Mouse (Mus musculus) lung, postnatal 0 days (tissue): Measurements from ENCODE around the gene Styx. TPM values are rescaled to one million over a fixed set of nuclear protein-coding genes. Genes with fewer than 3 reads are reported as not detected.
A peak's percentile ranks its signal among the peaks of the same experiment; 100 is the strongest.

ENCODE experiments used
- ATAC-seq: fragments of 200-750 bp; cut with Nextera tagmentation; 2 replicates; pipeline ENCODE4 v1.8.0; 2017; ENCODE audit warnings: moderate library complexity
- DNase-seq: peaks from one replicate; pipeline ENCODE4 v3.0.0-alpha.2; 2016; ENCODE audit warnings: low spot score
- H3K27ac ChIP-seq: fragments of 300-500 bp; sonication (generic); 2 replicates; pipeline ENCODE4 v1.5.1; 2014; ENCODE audit warnings: antibody characterized with exemption, mild to moderate bottlenecking, low read length, mixed read lengths
- H3K27me3 ChIP-seq: fragments of 300-500 bp; sonication (generic); replicated peaks from 2 replicates; pipeline ENCODE4 v1.6.1; 2014; ENCODE audit warnings: low read length, mixed read lengths; ENCODE audit not compliant: insufficient read depth
- H3K36me3 ChIP-seq: fragments of 300-500 bp; sonication (generic); 2 replicates; pipeline ENCODE4 v1.6.1; 2014; ENCODE audit warnings: low read length, mixed read lengths; ENCODE audit not compliant: insufficient read depth
- H3K4me1 ChIP-seq: fragments of 300-500 bp; sonication (generic); 2 replicates; pipeline ENCODE4 v1.6.1; 2014; ENCODE audit warnings: antibody characterized with exemption, low read depth, low read length, mixed read lengths; ENCODE audit not compliant: insufficient read depth
- H3K4me2 ChIP-seq: fragments of 300-500 bp; sonication (generic); replicated peaks from 2 replicates; pipeline ENCODE4 v1.6.1; 2014; ENCODE audit warnings: low read depth, mild to moderate bottlenecking, low read length, moderate library complexity, mixed read lengths
- H3K4me3 ChIP-seq: fragments of 300-500 bp; sonication (generic); 2 replicates; pipeline ENCODE4 v1.5.1; 2014; ENCODE audit warnings: low read depth, low read length
- H3K9ac ChIP-seq: fragments of 300-500 bp; sonication (generic); replicated peaks from 2 replicates; pipeline ENCODE4 v1.6.1; 2014; ENCODE audit warnings: low read depth, mild to moderate bottlenecking
- H3K9me3 ChIP-seq: fragments of 300-500 bp; sonication (generic); 2 replicates; pipeline ENCODE4 v1.6.1; 2016; ENCODE audit warnings: low read length, mixed read lengths
- CTCF ChIP-seq: IDR thresholded peaks from 2 replicates; pipeline ENCODE4 v1.5.1; 2016; ENCODE audit warnings: antibody characterized with exemption, mild to moderate bottlenecking
- EP300 ChIP-seq: IDR thresholded peaks from 2 replicates; pipeline ENCODE4 v1.6.1; 2016; ENCODE audit warnings: antibody characterized with exemption, mild to moderate bottlenecking, control low read depth
- WGBS: fragments of 180-500 bp; shearing (Covaris S2); extraction: QIAGEN DNeasy Blood & Tissue Kit; methylation state at CpG from one replicate; pipeline ENCODE4 v1.1.7; 2014; 5-methylcytosine and 5-hydroxymethylcytosine counted together
- polyA plus RNA-seq: library from polyadenylated mRNA; unstranded; fragments of >200 nt; fragmentation: Nextera tagmentation; extraction: Ambion mirVana; gene quantifications from 2 replicates; pipeline ENCODE4 v1.2.1, GENCODE M21; 2015

Styx gene
- polyA plus RNA-seq, 1 experiment from 2014 or later: 75.1 TPM

GRCm38 (mm10) chr14:45382912-45383311, 32.0 kb downstream of the Styx start:
- peak; percentile 43 for TF ChIP-seq CTCF
- TF ChIP-seq EP300: no peak
- 86% methylated on average over 4 of the region's 4 CpGs for whole genome bisulfite sequencing
- peaks cover 9% of the 10 kb centered on the region; the same call in 1 of the 2 replicates for H3K36me3 ChIP-seq
- no peaks in the 10 kb centered on the region for H3K9me3 ChIP-seq
- no peak overlapping the region for H3K4me2 ChIP-seq
- 0 out of 2 replicates have a peak, but pooled peaks cover 4% of the 10 kb centered on the region for H3K4me1 ChIP-seq
- H3K4me3 ChIP-seq: no peak overlapping the region
- H3K27me3 ChIP-seq: no peaks in the 10 kb centered on the region
- ATAC-seq (no peak), DNase-seq (no peak)
- H3K9ac ChIP-seq: no peak overlapping the region
- no peak overlapping the region for H3K27ac ChIP-seq

GRCm38 (mm10) chr14:45385596-45385995, 34.7 kb downstream of the Styx start:
- ATAC-seq: no peak
- no peak overlapping the region for H3K9ac ChIP-seq
- no peak overlapping the region for H3K27ac ChIP-seq
- DNase-seq: no peak
- H3K27me3 ChIP-seq: no peaks in the 10 kb centered on the region
- no peak for TF ChIP-seq CTCF
- no peak for TF ChIP-seq EP300
- H3K4me2 ChIP-seq: no peak overlapping the region
- no peaks in the 10 kb centered on the region for H3K9me3 ChIP-seq
- 87% methylated on average over 2 of the region's 2 CpGs for WGBS
- no peak overlapping the region for H3K4me3 ChIP-seq
- 0 out of 2 replicates have a peak, but pooled peaks cover 5% of the 10 kb centered on the region for H3K36me3 ChIP-seq
- 0 out of 2 replicates have a peak, but pooled peaks cover 5% of the 10 kb centered on the region for H3K4me1 ChIP-seq

DNA sequence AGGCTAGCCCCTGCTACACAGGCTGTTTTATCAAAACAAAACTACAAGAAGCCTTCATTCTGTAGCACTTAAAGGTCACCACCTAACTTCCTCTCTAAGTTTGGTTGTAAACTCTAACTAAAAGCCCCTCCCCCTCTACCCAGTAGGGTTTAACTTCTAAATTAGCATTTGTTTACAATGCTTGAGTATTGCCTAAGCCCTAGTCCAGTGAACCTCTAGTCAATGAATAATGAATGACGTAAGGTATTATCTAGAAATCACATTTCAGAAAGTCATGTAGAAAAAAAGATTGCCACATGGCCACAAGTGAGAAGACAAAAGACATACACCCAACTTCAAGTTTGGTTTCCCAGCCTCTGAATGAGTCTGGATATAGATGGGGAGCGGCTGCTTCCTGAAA, 36.6 kb downstream of the Styx start:
- H3K27ac ChIP-seq: peak overlapping the region; percentile 91
- H3K4me1 ChIP-seq: 0 out of 2 replicates have a peak, but pooled peaks cover 5% of the 10 kb centered on the region
- WGBS: 16% methylated on average over 2 of the region's 2 CpGs
- 0 out of 2 replicates have a peak overlapping the region, but pooled peaks have one; percentile 8 for H3K9ac ChIP-seq
- peak overlapping the region; percentile 85; the same call in 1 of the 2 replicates for H3K4me3 ChIP-seq
- no peaks in the 10 kb centered on the region for H3K9me3 ChIP-seq
- no peaks in the 10 kb centered on the region for H3K27me3 ChIP-seq
- H3K36me3 ChIP-seq: no peaks in the 10 kb centered on the region
- TF ChIP-seq CTCF: no peak
- peak; percentile 69 for TF ChIP-seq EP300
- H3K4me2 ChIP-seq: peak overlapping the region; percentile 94
- DNase-seq (peak; percentile 87), ATAC-seq (peak; percentile 32; the same call in 1 of the 2 replicates)

DNA sequence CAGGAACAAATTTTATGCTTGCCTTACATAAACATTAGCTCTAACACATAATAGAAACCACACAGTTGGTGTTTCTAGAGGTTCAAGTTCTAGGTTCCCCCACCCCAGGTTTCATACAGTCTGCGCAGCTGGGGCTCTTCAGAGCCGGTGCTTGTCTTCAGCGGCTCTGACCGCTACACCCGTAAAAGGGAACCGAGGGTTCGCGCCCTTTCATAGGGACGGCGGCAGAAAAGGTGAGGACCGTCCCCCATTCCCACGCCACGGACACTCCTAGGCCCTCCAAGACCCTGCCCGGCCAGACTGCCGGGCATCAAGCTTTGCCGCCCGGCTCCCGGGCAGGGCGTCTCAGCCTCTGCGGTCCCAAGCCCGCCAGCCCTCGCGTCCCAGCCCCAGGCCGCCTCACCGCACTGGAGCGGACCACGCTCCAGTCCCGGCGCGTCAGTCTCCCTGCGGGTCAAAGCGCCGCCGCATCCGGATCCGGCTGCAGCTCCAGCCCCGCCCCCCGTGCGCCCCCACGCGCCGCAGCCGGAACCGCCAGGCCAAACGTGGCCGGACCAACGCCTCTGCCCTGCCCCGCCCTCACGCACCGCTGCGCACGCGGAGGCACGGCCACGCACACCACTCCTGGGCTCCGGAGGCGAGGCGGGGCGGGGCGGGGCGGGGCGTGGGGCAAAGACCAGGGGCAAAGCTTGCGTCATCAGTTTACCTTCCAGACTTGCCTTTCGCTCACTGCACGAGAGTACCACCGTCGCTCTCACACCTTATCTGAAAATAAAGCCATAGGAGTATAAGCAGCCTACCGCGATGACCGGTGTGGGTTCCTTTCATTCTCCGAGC, 37.7 kb downstream of the Styx start:
- Histone ChIP-seq H3K36me3 (no peaks in the 10 kb centered on the region), H3K4me3 (peak overlapping the region; percentile 85), H3K4me1 (0 out of 2 replicates have a peak, but pooled peaks cover 5% of the 10 kb centered on the region), H3K9me3 (no peaks in the 10 kb centered on the region), H3K27me3 (no peaks in the 10 kb centered on the region), H3K4me2 (peak overlapping the region; percentile 94), H3K9ac (peak overlapping the region; percentile 76), H3K27ac (peak overlapping the region; percentile 91)
- TF ChIP-seq CTCF: peak; percentile 38
- TF ChIP-seq EP300: no peak
- peak; percentile 98 for ATAC-seq
- 2% methylated on average over 60 of the region's 71 CpGs for WGBS
- peak; percentile 95 for DNase-seq

DNA sequence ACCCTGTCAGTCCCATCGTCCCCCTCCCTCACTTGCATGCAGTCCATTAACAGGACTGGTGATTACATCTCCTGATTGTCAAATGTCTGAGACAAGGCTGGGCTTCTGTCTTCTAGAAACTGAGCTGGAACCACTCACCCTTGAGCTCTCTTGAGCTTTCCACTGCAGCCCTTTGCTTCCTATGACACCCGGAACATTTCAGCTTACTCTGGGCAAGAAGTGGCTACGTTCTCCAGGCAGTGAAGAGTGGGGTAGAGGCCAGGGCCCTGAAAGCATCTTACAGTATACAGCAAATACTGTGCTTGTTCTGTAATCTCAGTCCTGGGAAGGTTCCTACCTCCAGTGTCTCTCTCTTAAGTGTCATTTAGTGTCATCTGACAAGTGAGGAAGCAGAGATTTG, 38.3 kb downstream of the Styx start:
- Histone ChIP-seq H3K9me3 (no peaks in the 10 kb centered on the region), H3K27ac (peak overlapping the region; percentile 91), H3K27me3 (no peaks in the 10 kb centered on the region), H3K4me3 (peak overlapping the region; percentile 85), H3K36me3 (no peaks in the 10 kb centered on the region), H3K9ac (peak overlapping the region; percentile 76), H3K4me1 (0 out of 2 replicates have a peak, but pooled peaks cover 5% of the 10 kb centered on the region), H3K4me2 (peak overlapping the region; percentile 94)
- ATAC-seq (no peak; the same call in none of the 2 replicates), DNase-seq (peak; percentile 45)
- TF ChIP-seq EP300 (no peak), CTCF (no peak)
- 8% methylated on average over 3 of the region's 3 CpGs for WGBS

DNA sequence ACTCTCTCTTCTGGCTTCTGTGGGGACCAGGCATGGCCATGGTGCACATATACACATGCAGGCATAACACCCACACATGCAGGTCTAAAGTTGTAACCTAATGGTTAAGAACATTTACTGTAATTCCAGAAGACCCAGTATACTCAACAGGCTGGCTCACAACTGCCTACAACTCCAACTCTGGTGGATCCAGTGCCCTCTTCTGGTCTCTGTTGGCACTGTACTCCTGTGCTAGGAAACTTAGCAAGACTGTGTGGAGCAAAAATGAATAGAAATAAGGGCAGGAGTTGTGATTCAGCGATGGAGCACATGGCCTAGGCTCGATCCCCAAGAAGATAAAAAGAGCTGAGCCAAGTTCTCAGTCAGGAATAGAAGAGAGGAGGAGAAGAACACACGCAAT, 48.9 kb downstream of the Styx start:
- Histone ChIP-seq H3K27ac (no peak overlapping the region), H3K4me1 (no peaks in the 10 kb centered on the region), H3K27me3 (no peaks in the 10 kb centered on the region), H3K36me3 (no peaks in the 10 kb centered on the region), H3K4me2 (no peak overlapping the region), H3K9me3 (no peaks in the 10 kb centered on the region), H3K9ac (no peak overlapping the region), H3K4me3 (no peak overlapping the region)
- DNase-seq: peak; percentile 38
- WGBS: 80% methylated on average over 3 of the region's 3 CpGs
- TF ChIP-seq CTCF (peak; percentile 62), EP300 (no peak)
- ATAC-seq: no peak
